Mouse (Mus musculus): ENCODE data around the gene Gcgr. TPM values are rescaled to one million over a fixed set of nuclear protein-coding genes. Genes with fewer than 3 reads are reported as not detected.

The Gcgr gene
- polyA plus RNA-seq, 1 experiment from 2014 or later: 2.8 TPM

DNA sequence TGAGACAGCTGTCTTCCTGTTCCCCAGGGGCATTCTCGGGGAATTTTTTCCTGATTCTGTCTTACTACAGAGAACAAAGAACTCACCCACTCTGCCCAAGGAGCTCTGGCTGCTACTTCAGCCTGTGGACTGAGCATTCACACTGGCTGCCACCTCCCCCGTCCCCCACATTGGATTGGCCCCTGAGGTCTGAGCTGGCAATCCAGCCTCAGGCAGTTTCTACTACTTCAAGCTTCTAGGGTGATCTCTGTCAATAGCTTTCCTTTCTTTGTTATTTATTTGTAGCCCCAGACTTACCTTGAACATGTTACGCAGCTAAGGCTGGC is 37.7 kb upstream of the Gcgr start:
- peak overlapping the region; percentile 97 for H3K4me2 ChIP-seq
- peak overlapping the region; percentile 89 for H3K9ac ChIP-seq
- peak overlapping the region; percentile 85 for H3K27ac ChIP-seq
- 30% methylated on average over 3 of the region's 3 CpGs for WGBS
- H3K9me3 ChIP-seq (replicated peaks): no peaks in the 10 kb centered on the region
- peaks cover 47% of the 10 kb centered on the region for H3K36me3 ChIP-seq
- ATAC-seq (replicated peaks; ENCODE audit: insufficient number of reproducible peaks, insufficient read depth, low FRiP score, low read depth): no peak
- no peaks in the 10 kb centered on the region for H3K27me3 ChIP-seq
- peak overlapping the region; percentile 78 for H3K4me3 ChIP-seq
- peaks cover 37% of the 10 kb centered on the region for H3K4me1 ChIP-seq (replicated peaks)

DNA sequence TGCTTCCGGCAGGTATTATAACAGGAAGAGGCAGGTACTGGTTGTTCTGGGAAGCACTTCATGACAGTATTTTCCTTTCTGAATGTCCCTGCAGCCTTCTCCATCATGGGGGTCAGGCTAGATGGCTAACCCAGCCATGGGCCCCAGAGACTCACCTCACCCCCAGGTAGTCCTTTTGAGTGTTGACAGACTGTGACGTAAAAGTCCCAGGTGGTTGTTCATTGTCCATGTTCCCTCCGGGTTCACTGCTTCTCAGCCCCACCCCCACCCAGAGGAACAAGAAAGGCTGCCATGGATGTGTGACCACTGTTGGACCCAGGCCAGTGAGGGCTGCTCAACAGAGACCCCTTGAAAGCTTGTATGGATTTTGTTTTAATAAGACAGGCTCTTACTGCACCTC is 37.1 kb upstream of the Gcgr start:
- Histone ChIP-seq H3K36me3 (peaks cover 47% of the 10 kb centered on the region), H3K4me3 (peak overlapping the region; percentile 78), H3K9ac (peak overlapping the region; percentile 89; the same call in 1 of the 2 replicates), H3K4me1 (replicated peaks) (peaks cover 37% of the 10 kb centered on the region), H3K27me3 (no peaks in the 10 kb centered on the region), H3K27ac (peak overlapping the region; percentile 85), H3K9me3 (replicated peaks) (no peaks in the 10 kb centered on the region), H3K4me2 (peak overlapping the region; percentile 97)
- 61% methylated on average over 3 of the region's 3 CpGs for WGBS
- no peak for ATAC-seq (replicated peaks; ENCODE audit: insufficient number of reproducible peaks, insufficient read depth, low FRiP score, low read depth)

DNA sequence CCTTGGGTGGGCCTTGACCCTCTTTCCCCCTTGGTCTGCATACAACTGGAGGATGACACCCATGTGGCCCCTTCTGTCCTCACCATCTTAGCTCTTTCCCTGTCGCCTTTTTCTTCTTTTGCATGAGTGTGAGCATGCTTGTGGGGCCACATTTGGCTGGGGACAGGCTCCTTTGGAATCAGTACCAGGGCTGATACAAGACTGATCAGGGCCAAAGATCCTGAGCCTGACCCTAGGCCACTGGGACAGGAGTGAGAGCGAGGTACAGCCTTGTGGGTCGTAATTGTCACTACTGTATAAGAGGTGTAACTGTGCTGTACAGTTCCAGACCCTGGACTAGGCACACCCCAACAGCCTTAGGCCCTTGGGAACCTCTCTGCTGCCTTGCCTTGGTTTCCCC is 36.6 kb upstream of the Gcgr start:
- WGBS: 79% methylated on average over 3 of the region's 3 CpGs
- no peak overlapping the region for H3K4me2 ChIP-seq
- peaks cover 47% of the 10 kb centered on the region for H3K36me3 ChIP-seq
- no peaks in the 10 kb centered on the region for H3K9me3 ChIP-seq (replicated peaks)
- H3K27me3 ChIP-seq: no peaks in the 10 kb centered on the region
- H3K27ac ChIP-seq: no peak overlapping the region
- no peak overlapping the region for H3K4me3 ChIP-seq
- no peak overlapping the region for H3K9ac ChIP-seq
- ATAC-seq (replicated peaks; ENCODE audit: insufficient number of reproducible peaks, insufficient read depth, low FRiP score, low read depth): no peak
- peaks cover 32% of the 10 kb centered on the region for H3K4me1 ChIP-seq (replicated peaks)

DNA sequence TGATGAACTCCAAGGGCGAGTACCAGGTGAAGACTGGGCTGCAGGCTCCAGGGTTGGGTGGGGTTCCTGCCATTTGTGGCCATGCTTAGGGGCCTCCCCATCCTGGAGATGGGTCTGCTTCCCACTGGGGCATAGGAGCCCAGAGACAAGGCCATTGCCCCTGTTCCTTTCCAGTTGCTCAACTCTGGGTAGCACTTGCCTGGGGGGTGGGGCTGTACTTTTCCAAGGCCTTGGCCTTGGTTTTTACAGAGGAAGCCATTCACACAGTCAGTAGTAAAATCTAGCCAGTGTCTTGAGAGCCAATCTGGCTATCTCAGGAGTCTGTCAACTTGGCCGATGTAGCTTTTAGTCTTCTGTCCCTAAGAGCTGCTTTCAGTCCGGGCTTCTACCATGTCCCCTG is 33.1 kb upstream of the Gcgr start:
- Histone ChIP-seq H3K27me3 (no peaks in the 10 kb centered on the region), H3K4me1 (replicated peaks) (peaks cover 18% of the 10 kb centered on the region), H3K9ac (no peak overlapping the region), H3K9me3 (replicated peaks) (no peaks in the 10 kb centered on the region), H3K27ac (no peak overlapping the region), H3K36me3 (peaks cover 46% of the 10 kb centered on the region), H3K4me2 (no peak overlapping the region), H3K4me3 (no peak overlapping the region)
- ATAC-seq (replicated peaks; ENCODE audit: insufficient number of reproducible peaks, insufficient read depth, low FRiP score, low read depth): no peak
- 91% methylated on average over 3 of the region's 3 CpGs for WGBS

DNA sequence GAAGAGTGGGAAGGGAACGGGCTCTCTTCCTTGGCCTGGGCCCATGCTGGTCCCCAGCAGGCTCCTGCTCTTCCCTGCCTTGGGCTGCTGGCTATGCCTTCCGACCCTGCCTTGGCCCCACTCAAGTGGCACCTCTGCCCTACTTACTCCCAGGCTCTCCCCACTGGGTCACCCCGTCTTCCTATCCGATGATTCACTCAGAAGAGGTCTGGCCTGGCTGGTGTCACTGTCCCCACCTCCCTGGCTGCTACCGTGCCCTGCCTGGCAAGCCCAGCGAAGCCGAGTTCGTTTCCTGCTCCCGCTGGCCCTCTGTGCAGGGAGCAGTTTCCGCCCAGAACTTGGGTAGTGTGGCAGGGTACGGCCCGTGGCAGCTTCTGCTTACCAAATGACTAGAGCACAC is 32.3 kb upstream of the Gcgr start:
- Histone ChIP-seq H3K4me2 (no peak overlapping the region), H3K36me3 (peaks cover 46% of the 10 kb centered on the region), H3K27me3 (0 out of 2 replicates have a peak, but pooled peaks cover 4% of the 10 kb centered on the region), H3K9ac (no peak overlapping the region), H3K4me1 (replicated peaks) (peaks cover 11% of the 10 kb centered on the region), H3K9me3 (replicated peaks) (no peaks in the 10 kb centered on the region), H3K4me3 (no peak overlapping the region), H3K27ac (no peak overlapping the region)
- 90% methylated on average over 12 of the region's 12 CpGs for WGBS
- no peak for ATAC-seq (replicated peaks; ENCODE audit: insufficient number of reproducible peaks, insufficient read depth, low FRiP score, low read depth)

DNA sequence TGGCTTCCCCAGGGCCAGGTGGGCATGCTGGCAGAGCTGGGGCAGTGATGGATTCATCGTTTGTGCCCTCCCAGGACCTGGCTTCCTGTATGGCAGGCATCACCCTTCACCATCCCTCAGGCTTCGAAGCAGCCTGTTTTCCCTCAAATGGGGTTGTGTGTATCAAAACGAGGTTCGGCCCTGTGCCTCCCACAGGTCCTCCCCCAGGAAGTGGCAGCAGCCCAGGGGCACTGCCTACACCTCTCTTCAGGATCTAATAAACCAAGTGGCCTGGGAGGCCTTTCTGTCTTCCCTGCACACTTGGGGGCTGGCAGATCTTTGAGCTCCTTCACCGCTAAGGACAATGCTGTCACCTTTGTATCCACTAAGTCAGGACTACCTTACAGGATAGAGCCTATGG is 31.6 kb upstream of the Gcgr start:
- no peak for ATAC-seq (replicated peaks; ENCODE audit: insufficient number of reproducible peaks, insufficient read depth, low FRiP score, low read depth)
- no peak overlapping the region for H3K4me3 ChIP-seq
- H3K4me2 ChIP-seq: no peak overlapping the region
- no peak overlapping the region for H3K27ac ChIP-seq
- peaks cover 46% of the 10 kb centered on the region for H3K36me3 ChIP-seq
- H3K9ac ChIP-seq: no peak overlapping the region
- no peaks in the 10 kb centered on the region for H3K9me3 ChIP-seq (replicated peaks)
- WGBS: 78% methylated on average over 5 of the region's 5 CpGs
- peaks cover 7% of the 10 kb centered on the region for H3K4me1 ChIP-seq (replicated peaks)
- H3K27me3 ChIP-seq: 0 out of 2 replicates have a peak, but pooled peaks cover 4% of the 10 kb centered on the region

DNA sequence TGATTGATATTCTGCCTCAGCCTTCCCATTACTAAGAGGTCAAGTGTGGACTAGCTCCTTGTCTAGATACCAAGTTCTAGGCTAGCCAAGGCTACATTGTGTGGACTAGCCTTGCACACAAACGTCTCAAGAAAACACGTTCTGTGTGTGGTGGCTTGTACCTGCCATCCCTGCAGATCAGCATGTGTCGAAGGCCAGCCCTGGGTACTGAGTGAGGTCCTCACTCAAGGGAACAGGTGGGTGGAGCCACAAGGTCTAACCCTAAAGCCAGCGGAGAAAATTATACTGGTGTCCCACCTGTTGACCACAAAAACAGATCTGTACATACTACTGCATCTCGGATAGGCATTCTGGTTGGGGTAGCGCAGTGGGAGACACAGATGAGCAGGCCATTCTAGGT is 30.6 kb upstream of the Gcgr start:
- Histone ChIP-seq H3K4me3 (no peak overlapping the region), H3K4me2 (no peak overlapping the region), H3K4me1 (replicated peaks) (peaks cover 7% of the 10 kb centered on the region), H3K36me3 (peaks cover 39% of the 10 kb centered on the region), H3K27me3 (0 out of 2 replicates have a peak, but pooled peaks cover 4% of the 10 kb centered on the region), H3K9ac (no peak overlapping the region), H3K27ac (no peak overlapping the region), H3K9me3 (replicated peaks) (no peaks in the 10 kb centered on the region)
- ATAC-seq (replicated peaks; ENCODE audit: insufficient number of reproducible peaks, insufficient read depth, low FRiP score, low read depth): no peak
- 78% methylated on average over 6 of the region's 6 CpGs for WGBS

DNA sequence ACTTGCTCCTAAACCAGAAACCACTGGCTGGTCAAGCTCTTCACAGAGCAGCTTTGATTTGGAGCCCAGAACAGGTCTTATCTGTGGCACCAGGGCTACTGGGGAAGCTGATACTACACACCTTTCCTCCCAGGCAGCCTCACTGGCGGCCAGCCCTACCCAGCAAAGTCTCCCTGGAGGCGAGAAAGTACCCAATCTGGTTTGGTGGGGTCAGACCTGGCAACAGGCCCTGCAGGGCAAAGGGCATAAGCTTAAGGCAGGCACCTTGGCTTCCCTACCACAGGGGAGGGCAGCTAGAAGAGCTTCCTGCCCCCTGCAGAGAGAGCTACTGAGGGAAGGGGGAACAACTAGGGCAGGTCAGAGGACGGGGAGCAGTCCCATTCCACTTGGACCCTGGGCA is 30.1 kb upstream of the Gcgr start:
- Histone ChIP-seq H3K36me3 (peaks cover 35% of the 10 kb centered on the region), H3K4me1 (replicated peaks) (peaks cover 7% of the 10 kb centered on the region), H3K9ac (no peak overlapping the region), H3K27me3 (0 out of 2 replicates have a peak, but pooled peaks cover 4% of the 10 kb centered on the region), H3K4me2 (no peak overlapping the region), H3K4me3 (no peak overlapping the region), H3K27ac (no peak overlapping the region), H3K9me3 (replicated peaks) (no peaks in the 10 kb centered on the region)
- ATAC-seq (replicated peaks; ENCODE audit: insufficient number of reproducible peaks, insufficient read depth, low FRiP score, low read depth): no peak
- WGBS: 4% methylated on average over 3 of the region's 3 CpGs

DNA sequence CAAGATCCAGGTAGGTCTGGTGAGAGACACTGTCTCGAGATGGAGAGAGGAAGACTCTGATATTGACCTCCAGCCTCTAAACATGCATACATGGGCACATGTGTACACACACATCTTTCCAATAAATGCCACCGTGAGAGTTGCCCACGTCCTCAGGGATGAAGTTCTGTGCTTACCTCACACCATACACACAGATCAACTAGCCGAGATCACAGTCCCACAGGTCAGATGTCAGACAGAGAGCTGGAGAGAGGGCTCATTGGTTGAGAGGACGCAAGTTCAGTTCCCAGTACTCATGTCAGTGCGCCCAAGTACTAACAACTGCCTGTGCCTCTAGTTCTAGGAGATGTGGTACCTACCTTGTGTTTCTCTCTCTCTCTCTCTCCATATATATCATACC is 29.5 kb upstream of the Gcgr start:
- 66% methylated on average over 6 of the region's 6 CpGs for WGBS
- Histone ChIP-seq H3K4me2 (no peak overlapping the region), H3K27me3 (0 out of 2 replicates have a peak, but pooled peaks cover 4% of the 10 kb centered on the region), H3K9ac (no peak overlapping the region), H3K27ac (no peak overlapping the region), H3K9me3 (replicated peaks) (no peaks in the 10 kb centered on the region), H3K4me3 (no peak overlapping the region), H3K36me3 (peaks cover 29% of the 10 kb centered on the region), H3K4me1 (replicated peaks) (peaks cover 7% of the 10 kb centered on the region)
- no peak for ATAC-seq (replicated peaks; ENCODE audit: insufficient number of reproducible peaks, insufficient read depth, low FRiP score, low read depth)

DNA sequence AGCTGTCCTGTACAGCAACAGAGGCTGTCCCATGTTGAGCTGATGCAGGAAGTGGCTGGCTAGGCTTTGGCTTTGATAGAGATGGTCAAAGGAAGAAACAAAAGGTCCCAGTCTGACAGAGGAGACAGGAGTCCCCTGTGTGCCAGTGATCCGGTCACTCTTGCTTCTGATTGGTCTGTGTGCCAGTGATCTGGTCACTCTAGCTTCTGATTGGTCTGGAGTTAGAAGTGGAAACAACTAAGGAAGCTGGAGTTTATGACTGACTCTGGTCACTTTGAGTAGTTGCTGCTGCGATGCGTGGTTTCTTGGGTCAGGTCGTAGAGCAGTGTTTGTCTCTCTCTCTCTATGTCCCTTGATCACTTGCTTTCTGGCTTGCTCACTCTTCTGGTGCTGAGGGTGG is 28.8 kb upstream of the Gcgr start:
- Histone ChIP-seq H3K9ac (no peak overlapping the region), H3K4me2 (no peak overlapping the region), H3K4me1 (replicated peaks) (peaks cover 7% of the 10 kb centered on the region), H3K36me3 (peaks cover 23% of the 10 kb centered on the region), H3K27me3 (0 out of 2 replicates have a peak, but pooled peaks cover 4% of the 10 kb centered on the region), H3K27ac (no peak overlapping the region), H3K4me3 (no peak overlapping the region), H3K9me3 (replicated peaks) (no peaks in the 10 kb centered on the region)
- 83% methylated on average over 4 of the region's 4 CpGs for WGBS
- no peak for ATAC-seq (replicated peaks; ENCODE audit: insufficient number of reproducible peaks, insufficient read depth, low FRiP score, low read depth)

DNA sequence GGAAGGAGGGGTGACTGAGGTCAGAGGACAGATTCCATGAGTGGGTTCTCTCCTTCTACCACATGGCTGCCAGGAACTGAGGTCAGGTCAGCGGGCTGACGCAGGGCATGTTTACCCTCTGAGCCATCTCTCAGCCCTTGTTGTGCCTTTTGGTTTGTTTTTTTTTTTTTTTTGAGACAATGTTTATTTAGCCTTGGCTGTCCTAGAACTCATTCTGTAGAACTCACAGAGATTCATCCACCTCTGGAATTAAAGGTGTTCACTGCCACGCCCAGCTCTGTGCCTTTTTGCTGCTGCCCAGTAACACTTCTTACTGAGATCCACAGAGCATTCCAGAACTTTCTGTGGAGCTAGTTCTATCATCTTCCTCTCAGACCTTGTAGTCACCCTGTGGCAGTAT is 24.8 kb upstream of the Gcgr start:
- Histone ChIP-seq H3K27ac (no peak overlapping the region), H3K4me1 (replicated peaks) (peaks cover 5% of the 10 kb centered on the region), H3K27me3 (0 out of 2 replicates have a peak, but pooled peaks cover 4% of the 10 kb centered on the region), H3K4me2 (no peak overlapping the region), H3K9ac (no peak overlapping the region), H3K4me3 (no peak overlapping the region), H3K9me3 (replicated peaks) (no peaks in the 10 kb centered on the region), H3K36me3 (no peaks in the 10 kb centered on the region)
- no peak for ATAC-seq (replicated peaks; ENCODE audit: insufficient number of reproducible peaks, insufficient read depth, low FRiP score, low read depth)
- WGBS: 83% methylated on average over 3 of the region's 3 CpGs

DNA sequence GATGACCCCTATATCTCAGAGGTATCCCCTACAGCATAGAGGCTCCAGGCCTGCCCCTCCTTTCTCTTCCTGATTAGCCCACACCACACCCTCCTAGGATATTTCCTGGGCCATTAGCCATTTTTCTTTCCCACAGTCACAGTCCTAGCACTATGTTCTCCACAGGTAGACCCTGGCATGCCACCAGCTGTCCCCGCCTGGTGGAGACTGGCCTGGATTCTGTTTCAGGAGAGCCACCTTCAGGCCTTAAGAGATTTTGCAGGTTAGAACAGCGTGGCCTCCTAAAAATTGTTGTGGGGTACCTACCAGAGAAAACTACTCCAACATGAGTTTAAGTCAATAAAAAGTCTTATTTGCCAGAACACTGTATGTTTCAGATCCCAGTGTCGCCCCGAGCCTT is 23.6 kb upstream of the Gcgr start:
- Histone ChIP-seq H3K27me3 (0 out of 2 replicates have a peak, but pooled peaks cover 4% of the 10 kb centered on the region), H3K4me1 (replicated peaks) (peaks cover 10% of the 10 kb centered on the region), H3K27ac (no peak overlapping the region), H3K4me3 (no peak overlapping the region), H3K4me2 (no peak overlapping the region), H3K36me3 (no peaks in the 10 kb centered on the region), H3K9me3 (replicated peaks) (no peaks in the 10 kb centered on the region), H3K9ac (no peak overlapping the region)
- ATAC-seq (replicated peaks; ENCODE audit: insufficient number of reproducible peaks, insufficient read depth, low FRiP score, low read depth): no peak
- 62% methylated on average over 4 of the region's 4 CpGs for WGBS

Measured in heart, embryonic 15.5 days (tissue).